Mouse (Mus musculus): Measurements from ENCODE around the gene E2f2. TPM values are rescaled to one million over a fixed set of nuclear protein-coding genes. Genes with fewer than 3 reads are reported as not detected.

Gene E2f2
- total RNA-seq, 2 experiments from 2014 or later: 1.4 to 2.1 TPM

DNA sequence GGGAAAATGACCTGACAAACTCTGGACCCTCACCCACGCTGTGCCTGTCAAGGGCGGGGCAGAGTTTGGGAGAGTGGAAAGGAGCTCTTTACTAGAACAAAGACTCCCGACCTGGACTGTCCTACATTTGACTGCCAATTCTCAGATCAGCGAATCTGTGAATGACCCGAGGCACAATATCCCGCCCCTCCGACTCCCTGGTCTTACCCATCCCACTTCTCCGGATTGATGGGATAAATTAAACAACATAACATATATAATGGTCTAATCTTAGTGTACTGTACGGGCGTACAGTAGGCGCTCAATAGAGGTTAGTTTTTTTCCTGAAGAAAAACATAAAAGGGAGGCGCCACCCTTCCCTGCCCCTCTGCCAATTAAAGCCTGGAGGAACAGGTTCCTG, 739 bp upstream of the E2f2 start:
- DNase-seq: no peak
- intact Hi-C loops (cut with DNase I): no loop called here

DNA sequence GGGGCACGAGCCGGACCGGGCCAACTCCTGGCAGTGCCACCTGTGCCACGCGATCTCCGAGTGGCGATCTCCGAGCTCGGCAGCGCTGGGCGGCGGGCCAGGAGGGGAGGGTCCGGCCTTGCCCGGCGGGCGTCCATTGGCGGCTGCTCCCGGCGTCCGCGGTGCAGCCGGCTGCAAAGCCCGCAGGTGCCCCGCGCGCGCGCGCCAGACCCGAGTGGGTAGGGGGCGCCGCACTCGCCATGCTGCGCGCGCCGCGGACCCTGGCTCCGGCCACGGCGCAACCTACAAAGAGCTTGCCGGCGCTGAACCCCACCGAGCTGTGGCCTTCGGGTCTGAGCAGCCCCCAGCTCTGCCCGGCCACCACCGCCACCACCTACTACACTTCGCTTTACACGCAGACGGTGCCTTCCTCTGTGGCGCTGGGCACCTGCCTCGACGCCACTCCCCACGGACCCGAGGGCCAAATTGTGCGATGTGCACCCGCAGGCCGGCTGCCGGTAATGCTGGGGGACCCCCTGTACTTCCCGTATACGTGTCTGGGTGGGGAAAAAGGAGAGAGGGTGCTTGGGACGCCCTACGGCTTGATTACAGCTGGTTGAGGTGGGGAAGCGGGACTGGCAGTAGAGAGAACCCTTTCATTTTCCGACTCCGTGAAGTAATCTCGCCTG, 482 bp downstream of the E2f2 start:
- intact Hi-C loops (cut with DNase I): no loop called here
- DNase-seq: peak; percentile 58 to 63

DNA sequence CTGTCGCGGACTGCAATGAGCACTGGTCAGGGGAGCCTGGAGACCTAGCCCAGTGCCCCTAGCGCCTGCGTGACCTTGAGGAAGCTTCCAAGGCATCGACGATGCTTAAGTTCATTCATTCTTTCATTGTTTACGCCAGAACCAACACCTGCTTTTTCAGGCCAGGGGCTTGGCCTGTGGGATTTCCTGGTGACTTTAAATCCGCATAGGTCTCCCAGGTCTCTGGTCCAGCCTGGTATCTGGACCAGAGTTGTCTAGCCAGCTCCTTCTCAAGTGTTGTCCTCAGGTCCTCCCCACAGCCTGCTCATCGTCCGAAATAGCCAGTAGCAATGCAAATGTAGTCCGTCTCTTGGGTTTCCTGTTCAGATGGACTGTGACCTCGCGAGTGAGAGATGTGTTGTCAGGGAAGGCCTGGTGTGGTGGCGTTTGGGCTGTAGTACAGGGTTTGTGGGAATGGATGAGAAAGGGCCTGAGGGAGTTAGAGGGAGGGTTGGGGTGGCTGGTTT, 1.1 kb downstream of the E2f2 start:
- intact Hi-C loops (cut with DNase I): no loop called here

DNA sequence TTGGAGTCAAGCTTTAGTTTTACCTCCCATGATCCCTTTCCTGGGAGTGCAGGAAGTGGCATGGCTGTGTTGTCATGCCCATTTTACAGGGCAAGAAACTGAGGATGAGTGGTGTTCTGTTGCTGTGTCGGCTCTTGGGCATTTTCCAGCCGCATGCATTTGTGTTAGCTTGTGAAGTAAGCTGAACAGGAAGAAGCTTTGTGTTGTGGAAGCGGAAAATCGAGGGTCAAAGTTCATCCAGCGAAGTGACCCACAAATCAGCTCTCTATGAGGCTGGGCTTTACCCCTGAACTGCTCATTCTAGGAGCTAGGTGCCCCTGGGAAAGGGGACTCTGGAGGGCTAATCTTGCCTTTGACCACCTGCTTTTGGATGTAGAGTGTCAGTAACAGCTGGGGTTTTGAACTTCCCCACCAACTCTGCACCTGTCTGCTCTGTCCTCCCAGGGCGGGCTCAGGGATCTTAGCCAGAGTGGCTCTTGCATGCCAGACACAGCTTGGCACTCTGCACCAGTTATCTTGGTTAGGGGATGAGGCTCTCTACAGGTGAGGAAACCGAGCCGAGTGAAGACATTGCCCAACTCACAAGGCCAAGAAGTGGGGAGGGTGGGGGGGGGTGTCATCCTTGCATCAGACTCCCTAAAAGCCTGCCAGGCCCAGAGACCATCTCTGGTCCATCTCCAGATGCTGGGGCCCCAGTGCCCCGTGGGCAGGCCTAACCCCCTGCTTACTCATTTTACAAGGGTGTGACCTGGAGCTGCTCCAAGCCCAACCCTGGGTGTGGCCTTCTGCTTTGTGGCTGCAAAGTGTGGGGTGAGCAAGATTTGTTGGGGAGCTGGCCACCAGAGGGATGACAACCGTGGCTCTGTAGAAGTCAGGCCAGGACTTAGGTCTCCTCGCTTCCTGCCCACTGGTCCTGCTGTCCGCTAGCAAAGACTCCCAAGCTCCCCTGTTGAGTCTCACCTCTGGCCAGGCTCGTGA, 2.3 kb downstream of the E2f2 start:
- intact Hi-C loops (cut with DNase I): no loop called here
- DNase-seq: no peak

More for the DNA sequence above, 1.1 kb downstream of the E2f2 start:
- no peak for DNase-seq

DNA sequence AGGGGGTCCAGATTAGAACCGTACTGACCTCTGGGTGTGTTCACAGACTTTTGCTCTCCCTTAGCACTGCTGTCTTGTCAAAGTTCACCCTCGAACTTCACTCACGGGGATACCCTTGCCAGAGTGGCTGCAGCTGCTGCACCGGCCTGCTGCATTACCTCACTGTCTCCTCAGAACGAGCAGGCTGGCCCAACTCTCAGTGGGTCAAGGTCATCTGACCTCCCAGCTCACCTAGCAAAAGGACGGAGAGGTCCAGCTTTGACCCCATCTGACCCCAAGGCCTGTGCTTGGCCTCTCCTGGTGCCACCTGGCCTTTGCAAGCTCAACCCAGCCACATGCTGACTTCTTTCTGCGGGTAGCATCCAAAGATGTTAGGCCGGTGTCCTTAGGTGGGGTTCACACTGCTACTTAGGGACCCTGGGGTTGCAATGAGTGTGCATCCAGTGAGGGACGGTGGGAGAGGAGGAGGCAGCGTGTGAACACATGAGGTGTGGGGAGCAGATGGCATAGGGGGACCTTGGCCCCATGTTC, 3.9 kb downstream of the E2f2 start:
- no peak for DNase-seq
- intact Hi-C loops (cut with DNase I): no loop called here

DNA sequence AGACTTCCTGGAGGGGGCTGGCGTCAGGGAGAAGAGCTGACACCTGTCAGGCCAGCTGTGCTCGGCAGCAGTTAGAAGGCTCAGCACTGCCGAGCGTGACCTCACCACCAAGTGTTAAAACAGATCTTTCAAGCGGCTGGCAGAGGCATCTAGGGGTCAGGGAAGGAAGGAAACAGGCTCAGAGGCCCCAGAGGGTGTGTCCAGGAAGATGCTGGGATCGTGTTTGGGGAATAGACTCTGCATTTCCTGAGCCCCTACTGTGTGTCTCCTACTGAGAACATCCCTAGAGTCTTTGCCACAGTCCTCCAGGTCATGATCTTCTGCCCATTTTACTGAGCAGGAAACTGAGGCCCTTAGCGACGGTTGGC, 5.0 kb downstream of the E2f2 start:
- intact Hi-C loops (cut with DNase I): no loop called here
- DNase-seq: peak; percentile 31 to 51

DNA sequence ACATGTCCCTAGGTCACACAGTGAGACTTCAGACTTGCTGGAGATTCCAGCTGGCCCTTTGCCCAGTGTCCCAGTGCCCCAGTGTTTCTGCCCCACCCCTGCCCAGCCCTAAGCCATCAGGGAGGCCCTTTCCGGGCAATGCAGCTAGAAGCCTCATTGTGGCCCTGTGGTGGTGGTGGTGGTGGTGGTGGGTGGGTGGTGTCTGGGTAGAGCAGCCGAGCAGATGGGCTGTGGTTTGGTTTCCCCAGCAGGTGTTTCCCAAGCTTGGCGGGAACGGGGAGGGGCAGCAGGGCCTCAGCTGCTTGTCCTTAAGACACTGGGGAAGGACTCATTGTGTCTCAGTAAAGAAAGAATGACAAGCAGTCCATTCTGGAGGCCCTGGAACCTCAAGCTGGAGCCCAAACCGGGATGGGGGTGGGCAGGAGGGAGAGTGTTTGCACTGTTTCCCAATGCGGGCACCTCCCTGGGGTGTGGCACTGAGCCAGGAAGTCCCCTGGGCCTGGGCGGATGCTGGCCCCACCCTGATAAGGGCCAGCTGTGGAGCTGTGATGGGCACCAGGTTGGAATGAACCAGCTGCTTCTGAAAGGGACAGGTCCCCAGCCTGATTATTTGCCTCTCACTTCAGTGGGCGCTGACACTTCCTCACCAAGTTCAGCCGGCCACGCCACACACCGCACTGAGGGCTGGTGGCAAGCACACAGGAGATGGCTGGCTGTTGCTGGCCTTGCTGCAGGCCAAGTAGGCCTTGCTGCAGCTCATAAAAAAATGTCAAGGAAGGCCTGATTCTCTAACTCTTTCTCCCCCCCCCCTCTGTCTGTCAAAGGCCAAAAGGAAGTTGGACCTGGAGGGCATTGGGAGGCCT, 5.6 kb downstream of the E2f2 start:
- peak; percentile 44 to 65 for DNase-seq
- intact Hi-C loops (cut with DNase I): no loop called here

DNA sequence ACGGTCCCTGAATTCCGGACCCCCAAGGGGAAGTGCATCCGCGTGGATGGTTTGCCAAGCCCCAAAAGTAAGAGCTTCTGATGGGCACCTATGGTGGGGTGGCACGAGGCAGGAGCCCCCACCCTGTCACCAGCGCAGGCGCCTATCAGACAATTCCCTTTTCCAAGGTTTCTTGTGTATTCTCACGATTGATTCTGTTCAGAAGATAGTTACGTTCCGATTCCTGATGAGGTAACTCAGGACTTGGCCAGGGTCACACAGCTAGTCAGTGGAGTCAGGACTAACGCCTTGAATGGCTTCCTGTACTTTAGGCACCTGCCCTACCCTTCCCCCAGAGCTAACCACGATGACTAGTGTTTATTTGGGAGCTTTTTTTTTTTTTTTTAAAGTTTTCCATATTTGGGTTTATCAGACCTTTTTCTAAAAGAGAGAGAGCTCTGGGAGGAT, 6.3 kb downstream of the E2f2 start:
- intact Hi-C loops (cut with DNase I): no loop called here
- no peak for DNase-seq

DNA sequence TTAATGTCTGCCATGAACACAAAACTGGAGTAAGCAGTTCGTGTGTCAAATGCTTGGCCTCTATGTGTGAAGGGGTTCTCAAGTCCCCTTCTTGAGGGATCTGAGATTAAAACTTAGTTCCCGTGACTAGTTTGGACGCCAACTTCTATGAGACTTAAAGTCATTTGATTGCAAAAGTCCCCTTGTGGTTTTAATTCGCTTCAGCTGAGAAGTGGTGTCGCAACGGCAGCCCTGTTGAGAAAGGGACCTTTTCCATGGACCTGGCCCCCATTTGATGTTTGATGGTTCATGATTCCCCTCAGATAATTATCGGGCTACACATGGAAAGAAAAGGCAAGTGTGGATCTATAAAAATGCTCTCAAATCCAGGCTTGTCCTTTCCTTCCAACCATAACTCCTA, 7.3 kb downstream of the E2f2 start:
- no peak for DNase-seq
- intact Hi-C loops (cut with DNase I): no loop called here

DNA sequence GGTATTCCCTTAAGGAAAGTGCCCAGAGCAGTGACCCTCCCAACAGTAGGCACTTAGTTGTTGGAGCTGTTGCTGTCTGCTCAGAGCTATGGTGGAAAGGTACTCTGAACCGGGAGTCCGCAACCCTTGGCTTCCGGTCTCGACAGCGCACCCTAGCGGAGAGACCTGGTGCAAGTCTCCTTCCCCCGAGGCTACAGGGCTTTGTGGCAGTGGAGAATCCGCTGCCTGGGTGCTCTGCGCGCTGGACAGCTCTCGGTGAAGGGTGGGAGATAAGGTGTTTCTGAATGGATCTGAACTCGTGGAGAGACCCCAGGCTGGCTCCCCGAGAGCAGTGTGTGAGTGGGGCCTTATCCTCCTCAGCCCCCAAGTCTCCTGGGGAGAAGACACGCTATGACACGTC, 7.8 kb downstream of the E2f2 start:
- DNase-seq: peak; percentile 89 to 92
- intact Hi-C loops (cut with DNase I): loop anchor here (2.0 kb wide), 1 partner anchor 17 kb away; no protein-coding TSS in a partner anchor

DNA sequence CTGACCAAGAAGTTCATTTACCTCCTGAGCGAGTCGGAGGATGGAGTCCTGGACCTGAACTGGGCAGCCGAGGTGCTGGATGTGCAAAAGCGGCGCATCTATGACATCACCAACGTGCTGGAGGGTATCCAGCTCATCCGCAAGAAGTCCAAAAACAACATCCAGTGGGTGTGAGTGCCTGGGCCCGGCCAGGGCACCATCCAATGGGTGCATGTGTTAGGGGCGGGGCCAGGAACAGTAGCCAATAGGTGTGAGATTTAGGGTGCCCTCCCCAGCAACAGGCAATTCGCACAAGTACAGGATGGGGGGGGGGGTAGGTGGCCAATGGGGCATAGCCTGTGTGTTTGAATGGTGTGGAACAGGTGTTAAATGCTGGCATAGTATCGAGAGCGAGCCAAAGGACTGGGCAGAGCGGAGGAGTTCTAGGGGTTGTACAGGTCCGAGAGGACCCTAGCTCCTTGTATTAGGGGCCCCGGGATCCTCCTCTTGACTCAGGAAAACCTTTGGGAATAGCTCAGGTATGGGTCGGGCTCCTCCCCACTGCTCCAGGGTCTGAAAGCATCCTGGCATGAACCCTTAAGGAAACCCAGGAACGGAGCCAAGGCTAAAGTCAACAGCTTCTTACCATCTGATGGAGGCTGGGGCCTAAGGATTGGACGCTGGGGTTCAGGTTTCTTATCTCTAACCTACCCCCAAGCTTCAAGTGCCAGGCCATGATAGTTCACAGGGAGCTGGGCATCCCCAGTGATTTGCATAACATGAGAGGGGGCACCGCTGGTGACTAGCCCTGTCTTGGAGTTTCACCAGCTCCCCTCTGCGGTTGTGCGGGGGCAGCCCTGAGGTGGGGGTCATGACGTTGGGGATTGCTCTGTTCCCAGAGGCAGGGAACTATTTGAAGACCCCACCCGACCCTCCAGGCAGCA, 8.5 kb downstream of the E2f2 start:
- intact Hi-C loops (cut with DNase I): loop anchor here (2.0 kb wide), 1 partner anchor 18 kb away; no protein-coding TSS in a partner anchor
- peak; percentile 72 to 74 for DNase-seq

DNA sequence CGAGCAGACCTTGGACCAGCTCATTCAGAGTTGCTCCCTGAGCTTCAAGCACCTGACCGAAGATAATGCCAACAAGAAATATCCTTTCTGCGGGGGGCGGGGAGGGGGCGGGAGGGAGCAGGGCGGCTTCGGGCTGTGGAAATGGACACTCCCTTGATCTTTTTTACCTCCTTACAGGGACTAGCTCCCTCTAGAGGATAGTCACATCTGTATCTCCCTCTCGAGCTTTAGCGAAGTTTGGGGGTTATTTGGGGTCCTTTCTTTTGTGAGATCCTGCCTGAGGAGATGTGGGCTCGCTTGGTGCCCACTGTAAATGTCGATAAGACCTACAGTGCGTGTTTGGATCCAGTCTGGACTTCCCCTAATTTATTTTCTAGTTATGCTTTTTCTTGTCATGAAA, 9.2 kb downstream of the E2f2 start:
- intact Hi-C loops (cut with DNase I): loop anchor here (2.0 kb wide), 1 partner anchor 19 kb away; no protein-coding TSS in a partner anchor
- no peak for DNase-seq

DNA sequence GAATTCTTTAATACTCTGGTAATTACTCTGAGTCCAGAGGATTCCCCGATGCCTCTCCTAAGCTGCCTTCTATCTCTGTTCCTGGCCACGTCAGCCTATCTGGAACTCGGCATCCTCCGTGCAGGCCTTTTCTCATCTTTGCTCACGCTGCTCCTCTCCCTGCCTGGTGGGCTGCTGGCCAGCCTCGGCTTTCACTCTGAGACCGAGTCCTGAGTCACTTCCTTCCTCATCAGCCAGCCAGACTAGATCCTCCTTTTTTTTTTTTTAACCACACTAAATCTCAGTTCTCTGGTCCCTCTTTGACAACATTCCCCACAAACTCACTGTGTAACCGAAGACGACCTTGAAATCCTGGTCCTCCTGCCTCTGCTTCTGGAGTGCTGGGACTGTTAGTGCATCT, 13.2 kb downstream of the E2f2 start:
- peak; percentile 58 to 63 for DNase-seq
- intact Hi-C loops (cut with DNase I): no loop called here

DNA sequence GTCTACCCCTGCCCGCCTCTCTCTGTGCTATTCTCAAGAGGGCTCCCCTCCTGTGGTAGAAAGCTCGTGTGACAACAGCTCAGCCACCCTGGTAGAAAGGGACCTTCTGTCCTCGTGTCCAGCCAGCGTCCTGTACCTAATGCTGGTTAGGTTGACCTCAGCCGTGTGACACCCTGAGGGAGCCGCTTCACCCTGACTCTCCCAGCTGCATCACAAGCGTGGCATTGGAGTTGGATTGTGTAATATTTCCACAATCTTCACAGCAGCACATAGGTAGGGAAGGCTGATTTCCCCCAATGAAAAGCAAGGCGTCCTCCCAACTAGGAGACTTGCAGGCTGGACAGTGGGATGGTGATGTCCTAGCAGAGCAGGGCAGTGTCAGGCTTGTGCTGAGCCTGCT, 14.1 kb downstream of the E2f2 start:
- intact Hi-C loops (cut with DNase I): no loop called here
- DNase-seq: no peak

DNA sequence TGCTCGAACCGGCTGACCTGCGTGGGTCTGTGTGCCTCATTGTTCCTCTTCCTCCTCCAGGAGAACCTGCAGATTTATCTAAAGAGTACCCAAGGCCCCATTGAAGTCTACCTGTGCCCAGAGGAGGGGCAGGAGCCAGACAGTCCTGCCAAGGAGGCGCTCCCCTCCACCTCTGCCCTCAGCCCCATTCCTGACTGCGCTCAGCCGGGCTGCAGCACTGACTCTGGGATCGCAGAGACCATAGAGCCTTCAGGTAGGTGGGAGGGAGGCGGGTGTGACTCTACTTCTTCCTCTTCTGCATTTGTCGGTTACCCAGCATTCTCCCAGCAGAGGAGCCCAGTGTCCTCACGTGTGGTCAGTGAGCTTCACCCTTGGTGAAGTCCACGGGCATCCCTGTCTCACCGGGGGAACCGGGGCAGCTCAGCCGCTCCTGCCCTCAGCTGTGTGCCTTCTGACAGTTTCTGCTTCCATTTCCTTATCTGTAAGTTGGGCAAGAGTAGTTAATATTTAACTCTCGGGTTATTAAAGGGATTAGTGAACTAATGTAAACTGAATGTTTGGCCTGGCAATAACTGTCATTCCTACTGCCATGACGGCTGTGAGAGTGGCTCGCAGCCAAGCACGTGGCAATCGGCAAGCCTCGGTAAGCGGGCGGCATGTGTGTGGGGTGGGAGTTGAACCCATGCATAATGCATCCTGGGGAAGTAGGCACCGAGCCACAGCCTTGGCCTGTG, 14.7 kb downstream of the E2f2 start:
- intact Hi-C loops (cut with DNase I): no loop called here
- DNase-seq: no peak

DNA sequence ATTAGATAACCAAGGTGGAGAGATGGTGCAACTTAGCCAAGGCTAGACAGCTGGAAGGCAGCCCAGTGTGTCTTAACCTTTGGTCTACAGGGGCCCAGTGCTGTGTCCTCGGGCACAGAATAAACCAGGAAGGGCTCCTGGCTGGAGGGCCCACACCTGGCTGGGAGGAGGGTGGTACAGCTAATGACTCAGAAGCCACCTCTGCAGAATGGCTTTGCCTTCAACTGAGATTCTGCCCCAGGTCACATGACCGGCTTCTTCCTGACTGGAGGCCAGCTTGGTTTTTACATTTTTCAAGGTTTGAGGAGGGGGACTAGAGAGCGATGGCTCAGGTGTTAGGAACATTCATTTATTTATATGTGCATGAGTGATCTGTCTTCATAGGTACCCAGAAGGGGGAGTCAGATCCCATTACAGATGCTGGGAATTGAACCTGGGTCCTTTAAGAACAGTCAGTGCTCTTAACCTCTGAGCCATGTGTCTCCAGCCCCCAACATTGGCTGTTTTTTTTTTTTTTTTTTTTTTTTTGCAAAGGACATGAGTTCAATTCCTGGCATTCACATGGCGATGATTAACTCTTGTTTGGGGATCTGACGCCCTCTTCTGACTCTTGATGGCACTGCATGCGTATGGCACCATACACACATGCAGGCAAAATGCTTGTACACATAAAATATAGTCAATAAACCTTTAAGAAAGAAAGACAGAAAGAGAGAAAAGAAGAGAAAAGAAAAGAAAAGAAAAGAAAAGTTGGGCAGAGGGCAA, 17.0 kb downstream of the E2f2 start:
- no peak for DNase-seq
- intact Hi-C loops (cut with DNase I): no loop called here

DNA sequence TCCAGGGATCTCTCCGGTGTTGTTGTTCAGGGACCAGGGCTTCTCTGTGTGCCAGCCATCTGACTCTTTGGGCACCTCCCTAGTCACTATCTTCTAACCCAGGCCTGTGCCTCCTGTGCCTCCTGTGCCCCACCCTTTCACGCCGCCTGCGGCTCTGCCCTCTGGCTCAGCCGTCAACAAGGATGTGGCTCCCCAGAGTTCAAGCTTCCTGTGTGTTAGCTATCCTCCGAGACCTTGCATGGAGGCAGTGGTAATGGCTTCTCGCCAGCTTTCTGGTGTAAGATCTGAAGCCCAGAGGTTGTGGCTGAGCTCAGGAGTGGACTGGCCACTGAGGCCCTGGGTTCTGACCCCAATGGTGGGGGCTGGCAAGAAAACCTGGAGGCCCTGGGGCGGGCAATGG, 17.7 kb downstream of the E2f2 start:
- intact Hi-C loops (cut with DNase I): no loop called here
- no peak for DNase-seq

DNA sequence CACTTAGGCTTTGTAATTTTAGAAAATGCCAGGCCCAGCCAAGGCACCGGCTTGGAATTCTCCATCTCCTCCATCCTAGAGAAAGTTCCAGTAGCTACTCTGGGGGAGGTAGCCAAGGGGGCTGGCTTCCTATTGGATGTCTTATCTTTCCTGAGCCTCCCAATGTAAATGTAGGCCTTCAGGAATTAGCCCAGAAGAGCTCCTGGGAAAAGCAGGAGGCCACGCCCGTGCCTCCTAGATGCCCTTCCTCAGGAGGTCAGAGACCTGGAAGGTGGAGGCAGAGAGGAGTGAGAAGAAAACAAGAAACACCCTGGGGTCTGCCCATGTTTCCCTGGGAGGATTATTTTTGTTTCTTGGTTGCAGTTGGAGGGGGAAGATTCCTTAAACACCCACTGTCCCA, 21.4 kb downstream of the E2f2 start:
- no peak for DNase-seq
- intact Hi-C loops (cut with DNase I): no loop called here
